14 mouse cellular contexts compared by ENCODE assay signal in the genomic region with DNA sequence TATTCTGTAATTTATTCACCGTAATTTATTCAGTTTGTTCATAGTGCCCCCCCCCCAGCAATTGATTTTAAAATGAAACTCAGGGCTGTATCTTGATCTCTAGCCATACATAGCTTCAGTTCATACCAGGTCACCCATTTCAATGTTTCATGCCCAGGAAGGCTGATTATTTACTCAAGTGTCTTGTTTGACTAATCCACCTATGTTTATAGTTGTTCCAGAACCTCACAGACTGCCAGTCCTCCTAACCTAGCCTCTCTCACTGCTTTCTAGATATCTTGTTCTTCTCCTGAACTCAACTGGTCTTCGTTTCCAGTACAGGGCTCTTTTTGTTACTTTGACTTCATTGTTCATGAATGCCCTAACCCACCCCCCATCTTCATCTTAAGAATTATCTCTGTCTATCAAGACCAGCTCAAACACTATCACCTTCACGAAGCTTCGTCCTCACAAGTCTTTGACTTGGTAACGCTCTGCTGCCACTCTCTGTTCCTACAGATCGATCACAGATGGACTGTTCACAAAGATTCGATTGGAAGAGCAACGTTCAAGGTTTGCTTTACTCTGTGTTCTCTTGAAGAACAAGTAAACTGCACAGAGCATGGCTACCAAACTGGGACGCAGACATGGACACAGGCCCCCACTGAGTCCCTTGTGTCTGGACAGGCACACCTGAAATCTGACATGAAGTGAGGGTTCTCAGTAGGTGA. TPM values are rescaled to one million over a fixed set of nuclear protein-coding genes. Genes with fewer than 3 reads are reported as not detected.
DNase-seq lines count a peak whose midpoint lies in the region; ATAC-seq and TF ChIP-seq lines count a peak whose summit lies in the region.
"Had no signal": no experiment of that assay in that cellular context is flagged by ENCODE, and none has a peak within 500 bp of the region (broad histone marks: within the 10 kb centered on the region; RNA-seq: fewer than 3 reads in every experiment).

No protein-coding gene starts in this region.

- H3K27ac ChIP-seq in heart, postnatal 0 days (ENCODE audit: low read depth): no peak overlapping the region
- H3K27ac ChIP-seq in midbrain, embryonic 12.5 days (replicated peaks): no peak overlapping the region
- no peak overlapping the region for H3K27ac ChIP-seq in midbrain, embryonic 16.5 days (ENCODE audit: low read length)
- no peak overlapping the region for H3K27ac ChIP-seq in liver, embryonic 15.5 days (replicated peaks)

- H3K9me3 ChIP-seq in heart, postnatal 0 days (replicated peaks; ENCODE audit: control insufficient read depth, low read length): no peaks in the 10 kb centered on the region
- H3K9me3 ChIP-seq in midbrain, embryonic 12.5 days: no peaks in the 10 kb centered on the region
- H3K9me3 ChIP-seq in midbrain, embryonic 16.5 days (replicated peaks; ENCODE audit: control insufficient read depth, low read length, poor library complexity, severe bottlenecking): no peaks in the 10 kb centered on the region
- no peaks in the 10 kb centered on the region for H3K9me3 ChIP-seq in liver, embryonic 15.5 days (replicated peaks)
- H3K9me3 ChIP-seq: embryonic facial prominence, embryonic 12.5 days had no signal

- no peak for TF ChIP-seq EP300 in heart, postnatal 0 days (IDR thresholded peaks at IDR 0.05; ENCODE audit: low read depth)

- no peak for ATAC-seq in heart, postnatal 0 days (ENCODE audit: insufficient read depth, low read depth)
- ATAC-seq in midbrain, embryonic 12.5 days (ENCODE audit: low FRiP score, low read depth): no peak
- no peak for ATAC-seq in midbrain, embryonic 16.5 days
- no peak for ATAC-seq in liver, embryonic 15.5 days (ENCODE audit: insufficient read depth)

- no peak overlapping the region for H3K4me3 ChIP-seq in heart, postnatal 0 days (ENCODE audit: low read depth, low read length)
- H3K4me3 ChIP-seq in midbrain, embryonic 12.5 days: no peak overlapping the region
- H3K4me3 ChIP-seq in midbrain, embryonic 16.5 days (ENCODE audit: low read depth, low read length): no peak overlapping the region
- peak overlapping the region; percentile 97; the same call in 1 of the 2 replicates for H3K4me3 ChIP-seq in liver, embryonic 15.5 days (replicated peaks)

- no peak overlapping the region for H3K9ac ChIP-seq in heart, postnatal 0 days (replicated peaks; ENCODE audit: low read depth, low read length)
- no peak overlapping the region for H3K9ac ChIP-seq in midbrain, embryonic 12.5 days (replicated peaks)
- no peak overlapping the region for H3K9ac ChIP-seq in midbrain, embryonic 16.5 days (ENCODE audit: low read depth, low read length)
- no peak overlapping the region for H3K9ac ChIP-seq in liver, embryonic 15.5 days

- whole genome bisulfite sequencing in heart, postnatal 0 days: 92% methylated on average over 9 of the region's 9 CpGs
- WGBS in midbrain, embryonic 12.5 days: 94% methylated on average over 9 of the region's 9 CpGs
- 97% methylated on average over 9 of the region's 9 CpGs for WGBS in midbrain, embryonic 16.5 days
- WGBS in liver, embryonic 15.5 days (ENCODE audit: insufficient replicate concordance): 82% methylated on average over 9 of the region's 9 CpGs

- no peaks in the 10 kb centered on the region for H3K27me3 ChIP-seq in heart, postnatal 0 days (ENCODE audit: control insufficient read depth, insufficient read depth, low read length)
- no peaks in the 10 kb centered on the region for H3K27me3 ChIP-seq in midbrain, embryonic 12.5 days
- H3K27me3 ChIP-seq in midbrain, embryonic 16.5 days (ENCODE audit: control insufficient read depth, insufficient read depth, low read depth, low read length): no peaks in the 10 kb centered on the region
- H3K27me3 ChIP-seq in liver, embryonic 15.5 days: no peaks in the 10 kb centered on the region
- H3K27me3 ChIP-seq: CH12.LX; embryonic facial prominence, embryonic 12.5 days had no signal

- peak overlapping the region; percentile 67 for H3K4me2 ChIP-seq in heart, postnatal 0 days (ENCODE audit: low read depth, low read length)
- 0 out of 2 replicates have a peak overlapping the region, but pooled peaks have one; percentile 60 for H3K4me2 ChIP-seq in midbrain, embryonic 12.5 days (replicated peaks)
- no peak overlapping the region for H3K4me2 ChIP-seq in midbrain, embryonic 16.5 days (ENCODE audit: low read length)
- peak overlapping the region; percentile 95 for H3K4me2 ChIP-seq in liver, embryonic 15.5 days

- no peaks in the 10 kb centered on the region for H3K36me3 ChIP-seq in heart, postnatal 0 days (replicated peaks; ENCODE audit: control insufficient read depth, insufficient read depth, low read length)
- H3K36me3 ChIP-seq in midbrain, embryonic 12.5 days: no peaks in the 10 kb centered on the region
- no peaks in the 10 kb centered on the region for H3K36me3 ChIP-seq in midbrain, embryonic 16.5 days (ENCODE audit: control insufficient read depth, insufficient read depth, low read length)
- H3K36me3 ChIP-seq in liver, embryonic 15.5 days (replicated peaks): no peaks in the 10 kb centered on the region
- H3K36me3 ChIP-seq: embryonic facial prominence, embryonic 12.5 days had no signal

- H3K4me1 ChIP-seq in heart, postnatal 0 days (ENCODE audit: control insufficient read depth, insufficient read depth): peaks cover 4% of the 10 kb centered on the region; the same call in 1 of the 2 replicates
- H3K4me1 ChIP-seq in midbrain, embryonic 12.5 days: peaks cover 21% of the 10 kb centered on the region
- peaks cover 16% of the 10 kb centered on the region for H3K4me1 ChIP-seq in midbrain, embryonic 16.5 days (ENCODE audit: control insufficient read depth, insufficient read depth, low read length)
- H3K4me1 ChIP-seq in liver, embryonic 15.5 days (replicated peaks): peaks cover 32% of the 10 kb centered on the region

- no peak for TF ChIP-seq CTCF in heart, postnatal 0 days (IDR thresholded peaks at IDR 0.05; ENCODE audit: low read depth)

- DNase-seq in cerebellum, adult 9-10 months: peak; percentile 37
- DNase-seq in cerebellum, postnatal 4 days (ENCODE audit: low spot score in 2 of 2): no peak
- DNase-seq in heart, postnatal 0 days (ENCODE audit: low spot score): no peak
- DNase-seq in heart, adult 18-20 months: no peak
- no peak for DNase-seq in right cerebral cortex, postnatal 10 days (ENCODE audit: low spot score in 2 of 2)
- DNase-seq: forebrain, postnatal 0 days; layer of hippocampus, adult 9-11 months; lung, adult 18-20 months; thymus, postnatal 36 days had no signal

RNA-seq across cellular contexts. Expression of gene Ifrd1, which starts 24.0 kb away (rescaled TPM):
- 47.0 and 74.6 TPM in 2 replicates for total RNA-seq in heart, postnatal 0 days (2014; rRNA removed; ENCODE audit: low replicate concordance)
- polyA plus RNA-seq in heart, postnatal 0 days (2015; fragmentation: Nextera tagmentation; extraction: Ambion mirVana): 90.4 and 117 TPM in 2 replicates
- total RNA-seq in heart, adult 18-20 months (2021): 100 to 1,000 TPM in 1 of 2 experiments, 10 to 100 TPM in 1; 98.6 to 105 TPM
- 178 and 182 TPM in 2 replicates for polyA plus RNA-seq in midbrain, embryonic 12.5 days (2016; fragmentation: Nextera tagmentation; extraction: Ambion mirVana)
- 181 and 183 TPM in 2 replicates for polyA plus RNA-seq in midbrain, embryonic 16.5 days (2015; fragmentation: Nextera tagmentation; extraction: Ambion mirVana)
- 38.4 and 43.8 TPM in 2 replicates for polyA plus RNA-seq in liver, embryonic 15.5 days (2015; fragmentation: Nextera tagmentation; extraction: Ambion mirVana)

RNA-seq across cellular contexts. Expression of gene Lsmem1, which starts 25.0 kb away (rescaled TPM):
- 5.1 and 9.2 TPM in 2 replicates for total RNA-seq in heart, postnatal 0 days (2014; rRNA removed; ENCODE audit: low replicate concordance)
- 24.3 and 37.5 TPM in 2 replicates for polyA plus RNA-seq in heart, postnatal 0 days (2015; fragmentation: Nextera tagmentation; extraction: Ambion mirVana)
- total RNA-seq in heart, adult 18-20 months (2021): 10 to 100 TPM; 50.9 to 60.2 TPM
- not detected in 2 replicates for polyA plus RNA-seq in midbrain, embryonic 12.5 days (2016; fragmentation: Nextera tagmentation; extraction: Ambion mirVana)
- polyA plus RNA-seq in midbrain, embryonic 16.5 days (2015; fragmentation: Nextera tagmentation; extraction: Ambion mirVana): 0.29 TPM in 1 of 2 replicates, not detected in the other
- polyA plus RNA-seq in liver, embryonic 15.5 days (2015; fragmentation: Nextera tagmentation; extraction: Ambion mirVana): 0.09 TPM in 1 of 2 replicates, not detected in the other
- total RNA-seq: CH12.LX had no signal

Comparison
In these comparisons a context has a peak if more than half of its experiments do, and no peak if none do; other contexts are left out.
1. RNA of gene Lsmem1, which starts 25.0 kb away (polyA plus RNA-seq): 24.3 to 37.5 TPM in heart, postnatal 0 days; 0.09 TPM in liver, embryonic 15.5 days, not detected in midbrain, embryonic 12.5 days and 0.29 TPM in midbrain, embryonic 16.5 days; every median in the first group is over 10 times any median in the second.